Mouse (Mus musculus): ENCODE results near the gene Foxm1.
"Not testable (repeated sequence)": the region's sequence is repeated elsewhere in the genome, so short reads cannot be mapped to it uniquely, and the experiment has no call there.

Gene Foxm1

DNA sequence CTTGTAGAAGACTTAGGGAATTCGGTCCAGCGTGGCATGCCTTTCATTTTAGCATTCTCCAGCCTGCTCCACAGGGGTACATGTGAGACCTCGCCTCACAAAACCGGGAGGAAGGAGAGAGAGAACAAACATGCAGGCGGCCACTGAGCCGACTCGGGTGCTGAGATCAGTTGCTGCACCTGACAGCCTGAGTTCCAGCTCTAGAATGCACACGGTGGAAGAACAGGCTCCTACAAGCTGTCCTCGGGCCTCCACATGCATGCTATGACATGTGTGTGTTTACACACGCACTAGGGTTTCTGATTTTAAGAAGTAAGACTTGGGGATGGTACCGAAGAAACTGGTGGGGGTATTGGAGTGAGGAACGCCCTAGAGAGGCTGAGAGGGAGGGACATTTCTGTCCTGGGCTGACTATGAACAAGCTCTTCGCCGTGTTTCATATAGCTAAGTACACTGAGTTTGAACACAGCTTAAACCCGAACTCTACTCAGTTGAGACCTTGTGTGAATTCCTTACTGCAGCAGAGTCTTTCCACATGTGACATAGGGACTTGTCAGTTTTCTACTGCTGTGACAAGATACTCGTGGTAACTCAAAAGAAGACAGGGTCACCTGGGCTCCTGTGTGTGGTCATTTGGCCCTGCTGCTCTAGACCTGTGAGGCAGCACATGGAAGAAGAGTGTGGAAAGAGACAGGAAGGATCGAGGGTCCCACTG, 13.8 kb downstream of the Foxm1 start:
- DNase-seq (ENCODE audit: low spot score), result no peak

DNA sequence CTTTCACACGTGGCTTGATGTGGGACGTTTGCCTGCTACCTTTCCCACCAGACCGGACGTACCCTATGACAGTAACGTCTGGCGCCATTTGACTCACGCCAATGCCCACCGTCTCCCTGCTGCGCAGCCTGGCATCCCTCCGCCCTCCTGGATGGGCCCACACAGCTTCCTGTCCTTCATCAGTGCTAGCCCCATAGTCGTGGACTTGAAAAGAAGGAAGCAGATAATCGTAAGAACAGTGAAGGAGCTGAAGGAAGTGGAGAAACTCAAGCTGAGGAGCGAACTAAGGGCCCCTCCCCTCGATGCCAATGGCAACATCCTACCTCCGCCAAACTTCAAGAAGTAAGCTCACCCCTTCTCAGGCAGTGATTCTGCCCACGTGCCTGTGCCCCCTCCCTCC, 16.9 kb downstream of the Foxm1 start:
- DNase-seq (ENCODE audit: low spot score), result no peak

GRCm38 (mm10) chr6:128380594-128381167, 17.9 kb downstream of the Foxm1 start:
- not testable (repeated sequence) for DNase-seq (ENCODE audit: low spot score)

DNA sequence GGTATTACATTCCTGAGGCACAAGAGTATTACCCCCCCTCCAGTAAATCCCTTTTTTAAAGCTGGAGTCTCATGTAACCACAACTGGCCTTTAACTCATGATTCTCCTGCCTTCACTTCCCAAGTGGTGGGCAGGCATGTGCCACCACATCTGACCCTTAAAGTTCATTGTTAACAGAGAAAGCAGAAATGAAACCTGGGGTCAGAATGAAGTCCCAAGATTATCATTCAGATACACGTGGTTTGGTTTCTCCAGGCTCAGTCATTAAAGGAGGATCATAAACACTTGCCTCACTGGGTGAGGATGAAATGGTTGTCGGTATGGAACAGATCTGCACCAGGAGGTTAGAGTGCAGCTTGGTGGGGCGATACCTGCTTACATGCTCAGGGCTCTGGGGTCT, 18.5 kb downstream of the Foxm1 start:
- DNase-seq (ENCODE audit: low spot score), result no peak

GRCm38 (mm10) chr6:128383752-128384151, 21.0 kb downstream of the Foxm1 start:
- no peak for DNase-seq (ENCODE audit: low spot score)

GRCm38 (mm10) chr6:128385026-128385425, 22.3 kb downstream of the Foxm1 start:
- DNase-seq (ENCODE audit: low spot score), result no peak

GRCm38 (mm10) chr6:128389185-128389584, 26.4 kb downstream of the Foxm1 start:
- DNase-seq (ENCODE audit: low spot score), result no peak

- no peak for DNase-seq (ENCODE audit: low spot score)
These were observed 27.9 kb downstream of the Foxm1 start for GRCm38 (mm10) chr6:128390683-128391082.

DNA sequence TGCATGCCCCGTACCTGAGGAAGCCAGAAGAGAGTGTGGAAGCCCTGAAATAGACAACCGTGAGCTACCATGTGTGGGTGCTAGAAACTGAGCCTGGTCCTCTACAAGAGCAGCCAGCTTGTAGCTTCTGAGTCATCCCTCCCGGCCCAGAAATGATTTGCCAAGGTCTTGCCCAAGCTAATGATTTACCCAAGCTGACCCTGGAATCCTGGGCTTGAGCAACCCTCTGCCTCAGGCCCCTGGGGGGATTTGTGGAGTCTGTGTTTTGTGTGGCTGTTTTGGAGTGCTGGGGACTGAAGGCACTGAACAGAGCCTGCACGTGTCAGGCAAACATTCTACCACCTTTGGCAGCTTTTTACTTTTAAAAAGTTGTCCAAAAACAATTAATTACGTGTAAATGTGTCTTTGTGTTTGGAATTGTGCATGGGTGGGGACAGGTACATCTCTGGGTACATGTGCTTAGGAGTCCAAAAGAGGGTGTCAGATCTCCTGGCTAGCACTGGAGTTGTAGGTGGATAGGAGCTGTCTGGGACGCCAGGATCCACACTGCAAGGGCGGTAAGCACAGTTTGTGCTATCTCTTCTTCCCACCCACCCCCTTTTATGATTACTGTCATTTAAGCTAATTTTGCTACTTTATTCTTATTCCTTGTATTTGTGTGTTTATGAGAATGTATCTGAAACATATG, 35.0 kb downstream of the Foxm1 start:
- no peak for DNase-seq (ENCODE audit: low spot score)

DNA sequence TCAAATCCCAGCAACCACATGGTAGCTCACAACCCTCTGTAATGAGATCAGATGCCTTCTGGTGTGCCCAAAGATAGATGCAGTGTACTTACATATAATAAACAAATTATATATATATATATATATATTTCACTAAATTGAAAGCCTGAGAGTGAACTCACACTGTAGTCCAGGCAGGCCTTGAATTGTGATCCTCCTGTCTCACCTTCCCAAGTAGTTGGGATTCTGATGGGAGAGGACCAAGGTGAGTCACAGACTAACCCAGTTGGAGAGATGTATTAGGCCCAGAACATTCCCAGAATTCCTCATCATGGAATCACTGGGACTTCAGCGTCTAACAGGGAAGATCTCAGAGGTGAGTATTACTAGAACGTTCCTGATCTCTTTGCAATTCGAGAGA, 36.2 kb downstream of the Foxm1 start, which contains the start of gene Nrip2:
Gene Nrip2, plus strand, starts transcription at position 301 of the 400 bp plus-strand sequence.
- no peak for DNase-seq (ENCODE audit: low spot score)

DNA sequence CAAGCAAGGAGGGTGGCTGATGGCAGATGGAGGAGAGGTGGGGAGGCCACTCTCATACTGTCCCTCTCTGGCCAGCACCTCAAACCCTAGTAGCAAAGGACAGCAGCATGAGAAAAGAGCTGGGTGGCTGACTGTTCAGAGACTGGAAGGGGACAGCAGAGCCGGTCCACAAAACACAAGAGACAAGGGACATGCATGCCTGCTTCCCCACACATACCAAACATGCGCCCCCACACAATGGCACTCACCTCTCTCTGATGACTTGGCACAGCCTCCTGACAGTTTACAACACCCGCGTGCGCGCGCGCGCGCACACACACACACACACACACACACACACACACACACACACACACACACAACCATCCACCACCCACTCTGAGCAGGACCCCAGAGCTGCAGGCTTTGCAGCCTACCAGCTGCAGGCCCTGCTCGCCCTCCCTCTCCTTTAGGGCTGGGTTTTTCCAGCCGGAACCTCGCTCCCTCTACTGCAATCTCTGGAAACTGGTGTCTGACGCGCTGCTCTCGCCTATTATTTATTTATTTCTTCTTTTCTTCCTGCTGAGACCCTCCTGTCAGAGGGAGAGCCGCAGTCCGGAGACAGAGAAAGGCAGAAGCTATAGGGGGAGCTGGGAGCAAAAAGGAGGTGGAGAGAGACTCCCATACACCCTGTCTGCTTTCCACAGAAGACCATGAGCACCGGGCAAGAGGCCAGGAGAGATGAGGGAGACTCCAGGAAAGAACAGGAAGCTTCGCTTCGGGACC, 36.8 kb downstream of the Foxm1 start:
- DNase-seq (ENCODE audit: low spot score), result no peak

DNA sequence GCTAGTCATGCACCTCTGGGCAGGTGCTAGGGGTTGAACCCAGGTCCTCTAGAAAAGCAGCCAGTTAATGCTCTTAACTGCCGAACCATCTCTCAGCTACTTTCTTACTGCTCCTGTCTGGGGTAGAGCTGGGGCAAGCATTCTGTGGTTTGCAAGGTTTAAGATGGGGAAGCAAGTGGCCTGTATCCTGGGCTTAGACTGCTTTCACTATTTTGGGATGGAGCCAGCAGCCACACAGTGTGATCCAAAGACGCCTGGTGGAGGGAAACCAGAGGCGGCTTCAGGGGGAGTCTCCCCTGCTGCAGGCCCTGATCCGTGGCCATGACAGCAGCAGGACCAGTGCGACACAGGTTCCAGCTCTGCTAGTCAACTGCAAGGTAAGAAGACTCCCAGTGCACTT, 41.9 kb downstream of the Foxm1 start:
- DNase-seq (ENCODE audit: low spot score), result no peak

DNA sequence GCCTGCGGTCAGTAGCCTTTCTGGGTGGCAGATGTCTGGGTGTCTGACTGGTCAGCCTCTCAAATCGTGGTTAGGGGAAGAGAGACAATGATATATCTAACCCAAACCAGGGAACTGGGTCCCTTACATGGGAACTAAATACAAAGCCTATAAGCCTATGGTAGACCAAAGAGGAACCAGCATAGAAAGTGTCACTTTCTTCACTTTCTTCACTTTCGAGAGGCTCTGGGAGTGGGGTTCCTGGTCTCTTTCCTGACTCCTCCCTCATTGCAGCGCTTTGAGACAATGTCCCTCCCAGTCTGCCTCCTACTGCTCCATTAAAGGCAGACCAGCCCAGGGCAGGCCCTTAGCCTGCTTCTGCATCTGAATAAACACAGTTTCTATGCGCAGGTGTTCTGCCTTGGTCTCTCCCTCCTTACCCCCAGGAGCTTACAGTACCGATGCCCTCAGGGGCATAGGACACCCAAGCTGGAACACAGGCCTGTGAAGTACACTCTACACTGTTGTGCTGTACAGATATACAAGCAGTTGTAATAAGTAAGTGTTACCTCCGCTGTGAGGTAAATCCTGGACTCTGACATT, 45.9 kb downstream of the Foxm1 start:
- DNase-seq (ENCODE audit: low spot score), result no peak

GRCm38 (mm10) chr6:128410305-128410704, 47.5 kb downstream of the Foxm1 start:
- no peak for DNase-seq (ENCODE audit: low spot score)

- DNase-seq (ENCODE audit: low spot score), result peak; percentile 64
These were observed 48.3 kb downstream of the Foxm1 start for GRCm38 (mm10) chr6:128411115-128411514.

DNA sequence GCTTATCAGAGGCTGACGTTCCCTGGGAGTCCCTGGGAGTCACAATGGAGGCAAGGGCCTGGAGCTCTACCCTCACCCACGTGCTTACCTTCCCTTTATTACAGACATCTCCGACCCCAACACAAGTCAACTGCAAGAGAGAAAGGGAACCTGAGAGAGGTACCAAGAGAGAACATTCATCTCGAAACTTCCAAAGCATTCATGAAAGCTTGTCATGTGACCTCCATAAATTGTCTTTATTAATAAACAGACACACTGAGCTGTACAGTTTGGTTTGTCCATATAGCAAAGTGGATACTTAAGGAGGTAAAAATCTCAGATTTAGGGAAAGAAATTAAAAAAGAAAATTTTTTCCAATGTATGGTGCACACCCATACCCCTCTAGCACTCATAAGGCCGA, 53.4 kb downstream of the Foxm1 start:
- no peak for DNase-seq (ENCODE audit: low spot score)

DNA sequence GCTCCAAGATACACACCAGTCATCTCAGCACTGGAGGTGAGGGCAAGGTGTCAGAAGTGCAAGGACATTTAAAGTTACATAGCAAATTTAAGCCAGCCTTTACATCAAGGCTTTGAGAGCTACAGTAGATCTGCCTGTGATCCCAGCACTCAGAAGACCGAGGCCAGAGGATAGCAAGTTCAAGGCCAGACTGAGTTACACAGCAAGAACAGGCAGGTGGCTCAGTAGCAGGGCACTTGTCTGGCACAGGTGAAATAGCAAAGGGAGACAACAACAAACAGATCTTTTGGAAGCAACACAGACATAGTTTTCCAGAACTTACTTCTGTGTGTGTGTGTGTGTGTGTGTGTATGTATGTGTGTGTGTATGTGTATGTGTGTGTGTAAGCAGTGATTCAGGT, 55.3 kb downstream of the Foxm1 start:
- DNase-seq (ENCODE audit: low spot score), result no peak

DNA sequence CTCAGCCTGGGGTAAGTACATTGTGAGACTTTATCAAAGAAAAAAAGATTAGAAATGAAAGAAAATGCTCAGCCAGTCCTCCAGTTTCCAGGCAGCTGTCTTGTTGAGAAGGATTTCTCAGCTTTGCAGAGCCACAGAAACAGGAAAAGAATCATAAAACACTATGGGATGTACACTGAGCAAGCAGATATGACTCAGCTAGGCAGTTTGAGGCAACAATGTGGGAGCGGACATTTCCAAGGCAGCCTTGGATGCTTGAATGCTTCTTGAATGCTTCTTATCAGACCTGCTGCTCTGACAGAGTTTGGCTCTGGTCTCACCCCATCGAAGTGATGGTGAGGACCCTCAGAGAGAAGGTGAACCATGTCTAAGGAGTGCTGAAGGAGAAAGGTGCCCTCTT, 58.3 kb downstream of the Foxm1 start:
- no peak for DNase-seq (ENCODE audit: low spot score)

DNA sequence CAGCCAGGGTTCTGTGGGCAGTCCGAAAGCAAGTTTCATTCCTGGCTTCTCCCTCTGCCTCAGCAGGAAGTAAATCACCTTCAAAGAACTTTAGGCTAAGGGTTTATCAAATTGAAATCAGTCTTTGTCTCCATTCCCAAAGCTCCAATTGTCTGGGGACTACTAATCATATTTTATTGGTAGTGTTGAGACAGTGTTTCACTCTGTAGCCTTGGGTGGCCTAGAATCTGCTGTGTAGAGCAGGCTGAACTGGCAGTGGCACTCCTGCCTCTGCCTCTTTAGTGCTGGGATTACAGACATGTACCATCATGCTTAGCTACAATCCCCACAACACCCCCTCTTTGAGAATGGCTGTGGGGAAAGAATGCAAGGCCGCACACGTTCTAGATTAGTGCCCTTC, 58.7 kb downstream of the Foxm1 start:
- no peak for DNase-seq (ENCODE audit: low spot score)

DNA sequence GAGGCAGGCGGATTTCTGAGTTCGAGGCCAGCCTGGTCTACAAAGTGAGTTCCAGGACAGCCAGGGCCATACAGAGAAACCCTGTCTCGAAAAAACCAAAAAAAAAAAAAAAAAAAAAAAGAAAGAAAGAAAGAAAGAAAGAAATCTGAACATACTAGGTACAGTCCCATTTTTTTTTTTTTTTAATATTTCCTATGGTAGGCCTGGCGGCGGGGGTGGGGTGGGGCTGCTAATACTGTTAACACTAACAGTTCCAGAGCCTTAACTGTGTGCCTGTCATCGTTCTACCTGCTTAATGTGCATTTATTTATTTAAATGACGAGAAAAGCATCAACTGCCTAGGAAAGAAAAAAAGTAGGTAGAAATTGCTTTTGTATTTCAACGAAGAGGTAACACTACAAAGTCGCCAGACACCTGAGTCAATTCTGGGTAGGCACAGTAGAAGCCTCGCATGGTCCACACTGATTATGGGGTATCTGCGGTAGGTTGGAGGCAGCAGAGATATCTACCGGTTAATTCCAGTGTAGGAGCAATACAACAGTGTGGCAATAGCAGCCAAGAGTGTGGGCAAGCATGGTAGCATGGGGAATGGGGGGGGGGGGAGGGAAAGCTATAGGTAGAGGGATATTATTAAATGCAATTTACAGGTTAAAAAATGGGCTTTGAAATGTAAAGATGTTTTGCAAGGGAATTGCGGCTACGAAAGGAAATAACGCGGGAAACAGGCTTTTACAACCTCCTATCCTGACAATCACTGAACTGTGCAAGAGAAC, 60.9 kb downstream of the Foxm1 start:
- peak; percentile 69 for DNase-seq (ENCODE audit: low spot score)

GRCm38 (mm10) chr6:128424269-128425019, 61.7 kb downstream of the Foxm1 start, which contains the start of gene Itfg2:
Gene Itfg2, minus strand, starts transcription at chr6:128424931.
- DNase-seq (ENCODE audit: low spot score), result peak; percentile 96
